ENCODE assay signal across 11 mouse cellular contexts in the genomic region with DNA sequence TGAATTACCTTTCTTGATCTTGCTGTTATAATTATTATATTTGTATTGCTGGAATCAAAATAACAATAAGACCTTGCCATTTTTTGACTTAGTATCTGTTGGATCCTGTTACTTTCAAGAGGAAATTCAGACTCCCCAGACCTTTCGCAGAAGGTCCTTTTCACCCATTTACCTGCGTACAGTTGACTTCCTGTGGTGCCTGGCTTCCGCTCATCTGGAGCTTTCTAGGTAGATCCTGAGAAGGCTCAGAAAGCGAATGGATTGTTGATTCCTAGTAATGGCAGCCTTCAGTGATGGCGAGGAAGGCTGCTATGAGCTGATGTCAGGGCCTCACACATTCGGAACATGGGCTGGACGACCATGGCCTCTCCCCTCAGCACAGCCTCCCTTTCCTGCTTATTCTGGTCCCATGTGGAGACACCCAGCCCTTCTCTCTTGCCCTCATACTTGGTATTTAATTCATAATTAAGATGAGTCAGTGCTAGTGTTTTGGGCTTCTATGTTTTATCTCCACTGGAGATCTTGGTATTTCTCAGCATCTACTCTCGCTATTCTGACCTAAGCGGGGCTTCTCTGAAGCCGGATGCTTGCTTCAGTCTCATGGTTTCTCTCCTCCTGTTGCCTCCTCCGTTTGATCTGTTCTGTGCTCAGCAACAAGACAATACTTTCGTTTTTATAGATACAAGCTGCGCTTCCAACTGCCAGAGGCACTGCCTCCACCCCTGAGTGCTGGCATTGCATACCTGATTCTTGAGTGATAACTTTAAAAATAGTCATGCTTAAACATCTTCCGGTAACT. TPM values are rescaled to one million over a fixed set of nuclear protein-coding genes. Genes with fewer than 3 reads are reported as not detected.
A peak's percentile ranks its signal among the peaks of the same experiment; 100 is the strongest.
DNase-seq lines count a peak whose midpoint lies in the region; ATAC-seq and TF ChIP-seq lines count a peak whose summit lies in the region.
"Had no signal": no experiment of that assay in that cellular context is flagged by ENCODE, and none has a peak within 500 bp of the region (broad histone marks: within the 10 kb centered on the region; RNA-seq: fewer than 3 reads in every experiment).

No protein-coding gene starts in this region.

- H3K4me3 ChIP-seq in erythroblast, embryonic 14.5 days (replicated peaks) = peak overlapping the region; percentile 79
- no peak overlapping the region for H3K4me3 ChIP-seq in lung, embryonic 16.5 days (ENCODE audit: low read length)
- H3K4me3 ChIP-seq in lung, postnatal 0 days (ENCODE audit: low read depth, low read length) = no peak overlapping the region
- H3K4me3 ChIP-seq in neural tube, embryonic 12.5 days = no peak overlapping the region

- TF ChIP-seq CTCF in lung, postnatal 0 days (IDR thresholded peaks at IDR 0.05) = no peak

- DNase-seq in lung, postnatal 0 days (ENCODE audit: low spot score) = no peak
- DNase-seq in gastrocnemius, postnatal 10 days = no peak
- DNase-seq in retina, embryonic 14.5 days (ENCODE audit: low spot score) = no peak
- DNase-seq: adrenal gland, adult 2 months; embryo, embryonic 11 days; heart, postnatal 10 days had no signal

- peaks cover 60% of the 10 kb centered on the region for H3K36me3 ChIP-seq in erythroblast, embryonic 14.5 days (ENCODE audit: control insufficient read depth)
- H3K36me3 ChIP-seq in lung, embryonic 16.5 days (ENCODE audit: control insufficient read depth, insufficient read depth, low read length) = peaks cover 26% of the 10 kb centered on the region
- 0 out of 2 replicates have a peak, but pooled peaks cover 11% of the 10 kb centered on the region for H3K36me3 ChIP-seq in lung, postnatal 0 days (ENCODE audit: insufficient read depth, low read length)
- H3K36me3 ChIP-seq in neural tube, embryonic 12.5 days = peaks cover 52% of the 10 kb centered on the region

- H3K9ac ChIP-seq in lung, embryonic 16.5 days (ENCODE audit: low read length) = no peak overlapping the region
- no peak overlapping the region for H3K9ac ChIP-seq in lung, postnatal 0 days (replicated peaks; ENCODE audit: low read depth)
- H3K9ac ChIP-seq in neural tube, embryonic 12.5 days = no peak overlapping the region

- peak overlapping the region; percentile 86; the same call in 1 of the 2 replicates for H3K4me2 ChIP-seq in lung, embryonic 16.5 days (ENCODE audit: low read depth, low read length)
- no peak overlapping the region for H3K4me2 ChIP-seq in lung, postnatal 0 days (replicated peaks; ENCODE audit: low read depth, low read length)
- peak overlapping the region; percentile 79 for H3K4me2 ChIP-seq in neural tube, embryonic 12.5 days (replicated peaks)

- H3K4me1 ChIP-seq in erythroblast, embryonic 14.5 days (ENCODE audit: control insufficient read depth) = peaks cover 29% of the 10 kb centered on the region
- H3K4me1 ChIP-seq in lung, embryonic 16.5 days (replicated peaks; ENCODE audit: control insufficient read depth, insufficient read depth, low read length) = peaks cover 13% of the 10 kb centered on the region
- H3K4me1 ChIP-seq in lung, postnatal 0 days (ENCODE audit: insufficient read depth, low read depth, low read length) = peaks cover 3% of the 10 kb centered on the region; the same call in 1 of the 2 replicates
- peaks cover 10% of the 10 kb centered on the region for H3K4me1 ChIP-seq in neural tube, embryonic 12.5 days

- no peak overlapping the region for H3K27ac ChIP-seq in lung, embryonic 16.5 days (ENCODE audit: low read length)
- no peak overlapping the region for H3K27ac ChIP-seq in lung, postnatal 0 days (ENCODE audit: low read length)
- no peak overlapping the region for H3K27ac ChIP-seq in neural tube, embryonic 12.5 days

- TF ChIP-seq EP300 in lung, postnatal 0 days (IDR thresholded peaks at IDR 0.05) = no peak

- H3K9me3 ChIP-seq in erythroblast, embryonic 14.5 days (ENCODE audit: control insufficient read depth, low read length) = no peaks in the 10 kb centered on the region
- H3K9me3 ChIP-seq in lung, embryonic 16.5 days (ENCODE audit: control insufficient read depth, low read length) = no peaks in the 10 kb centered on the region
- no peaks in the 10 kb centered on the region for H3K9me3 ChIP-seq in lung, postnatal 0 days (ENCODE audit: low read length)
- H3K9me3 ChIP-seq in neural tube, embryonic 12.5 days = no peaks in the 10 kb centered on the region

- ATAC-seq in erythroblast, adult 5-6 weeks (replicated peaks; ENCODE audit: low FRiP score, poor library complexity, severe bottlenecking) = no peak
- ATAC-seq in lung, embryonic 16.5 days (ENCODE audit: low read depth) = no peak
- ATAC-seq in lung, postnatal 0 days = no peak
- ATAC-seq in inflammation-experienced regulatory T-cells, adult 6 months = peak; percentile 71
- no peak for ATAC-seq in neural tube, embryonic 12.5 days (ENCODE audit: low FRiP score, low read depth)

- WGBS in lung, embryonic 16.5 days = 85% methylated on average over 14 of the region's 14 CpGs
- 85% methylated on average over 14 of the region's 14 CpGs for WGBS in lung, postnatal 0 days
- 93% methylated on average over 14 of the region's 14 CpGs for WGBS in neural tube, embryonic 12.5 days

- H3K27me3 ChIP-seq in erythroblast, embryonic 14.5 days (ENCODE audit: control insufficient read depth) = no peaks in the 10 kb centered on the region
- H3K27me3 ChIP-seq in lung, embryonic 16.5 days (ENCODE audit: control insufficient read depth, insufficient read depth, low read depth, low read length) = no peaks in the 10 kb centered on the region
- H3K27me3 ChIP-seq in lung, postnatal 0 days (replicated peaks; ENCODE audit: insufficient read depth, low read length) = no peaks in the 10 kb centered on the region
- H3K27me3 ChIP-seq in neural tube, embryonic 12.5 days (replicated peaks) = no peaks in the 10 kb centered on the region

RNA-seq across cellular contexts. Expression of a gene that starts 1.6 kb away (rescaled TPM):
- polyA plus RNA-seq in erythroblast, embryonic 14.5 days (2012) = 1.9 and 2.0 TPM in 2 replicates
- 32.6 and 35.4 TPM in 2 replicates for total RNA-seq in erythroblast, adult 5-6 weeks (2015; ENCODE audit: low replicate concordance)
- total RNA-seq in erythroblast, adult 5-6 weeks (2017; ENCODE audit: low replicate concordance) = 36.6 and 42.2 TPM in 2 replicates
- polyA plus RNA-seq in lung, embryonic 16.5 days (2015; fragmentation: Nextera tagmentation; extraction: Ambion mirVana) = 28.5 and 33.9 TPM in 2 replicates
- 18.1 and 18.2 TPM in 2 replicates for polyA plus RNA-seq in lung, postnatal 0 days (2015; fragmentation: Nextera tagmentation; extraction: Ambion mirVana)
- polyA plus RNA-seq in inflammation-experienced regulatory T-cells, adult 6 months (2017; shearing (Covaris generic)) = 10 to 100 TPM; 62.3 to 67.3 (median 64.0) TPM
- 38.2 and 43.5 TPM in 2 replicates for polyA plus RNA-seq in neural tube, embryonic 12.5 days (2016; fragmentation: Nextera tagmentation; extraction: Ambion mirVana)
- 10 to 100 TPM; 27.8 to 30.1 TPM for total RNA-seq in gastrocnemius, postnatal 10 days (2021)

RNA-seq across cellular contexts. Expression of a gene that starts 13.6 kb away (rescaled TPM):
- 1.9 and 2.3 TPM in 2 replicates for polyA plus RNA-seq in erythroblast, embryonic 14.5 days (2012)
- total RNA-seq in erythroblast, adult 5-6 weeks (2015; ENCODE audit: low replicate concordance) = 12.9 and 14.6 TPM in 2 replicates
- total RNA-seq in erythroblast, adult 5-6 weeks (2017; ENCODE audit: low replicate concordance) = 6.4 and 26.3 TPM in 2 replicates
- polyA plus RNA-seq in lung, embryonic 16.5 days (2015; fragmentation: Nextera tagmentation; extraction: Ambion mirVana) = 57.7 and 58.2 TPM in 2 replicates
- polyA plus RNA-seq in lung, postnatal 0 days (2015; fragmentation: Nextera tagmentation; extraction: Ambion mirVana) = 47.4 and 50.4 TPM in 2 replicates
- 10 to 100 TPM; 28.6 to 51.1 (median 40.0) TPM for polyA plus RNA-seq in inflammation-experienced regulatory T-cells, adult 6 months (2017; shearing (Covaris generic))
- 78.8 and 80.7 TPM in 2 replicates for polyA plus RNA-seq in neural tube, embryonic 12.5 days (2016; fragmentation: Nextera tagmentation; extraction: Ambion mirVana)
- 10 to 100 TPM; 13.0 to 17.1 TPM for total RNA-seq in gastrocnemius, postnatal 10 days (2021)

RNA-seq across cellular contexts. Expression of a gene that starts 36.7 kb away (rescaled TPM):
- polyA plus RNA-seq in erythroblast, embryonic 14.5 days (2012) = 0.39 and 0.50 TPM in 2 replicates
- total RNA-seq in erythroblast, adult 5-6 weeks (2015; ENCODE audit: low replicate concordance) = 0.77 and 0.84 TPM in 2 replicates
- 0.42 and 4.3 TPM in 2 replicates for total RNA-seq in erythroblast, adult 5-6 weeks (2017; ENCODE audit: low replicate concordance)
- 22.8 and 25.0 TPM in 2 replicates for polyA plus RNA-seq in lung, embryonic 16.5 days (2015; fragmentation: Nextera tagmentation; extraction: Ambion mirVana)
- polyA plus RNA-seq in lung, postnatal 0 days (2015; fragmentation: Nextera tagmentation; extraction: Ambion mirVana) = 20.6 and 22.1 TPM in 2 replicates
- 10 to 100 TPM; 24.5 to 35.8 (median 25.1) TPM for polyA plus RNA-seq in inflammation-experienced regulatory T-cells, adult 6 months (2017; shearing (Covaris generic))
- polyA plus RNA-seq in neural tube, embryonic 12.5 days (2016; fragmentation: Nextera tagmentation; extraction: Ambion mirVana) = 42.4 and 44.3 TPM in 2 replicates
- 1 to 10 TPM; 8.3 to 9.2 TPM for total RNA-seq in gastrocnemius, postnatal 10 days (2021)

RNA-seq across cellular contexts. Expression of a gene that starts 56.5 kb away (rescaled TPM):
- 0.18 and 0.29 TPM in 2 replicates for polyA plus RNA-seq in erythroblast, embryonic 14.5 days (2012)
- total RNA-seq in erythroblast, adult 5-6 weeks (2015; ENCODE audit: low replicate concordance) = 15.2 and 23.6 TPM in 2 replicates
- total RNA-seq in erythroblast, adult 5-6 weeks (2017; ENCODE audit: low replicate concordance) = 15.1 and 19.1 TPM in 2 replicates
- polyA plus RNA-seq in lung, embryonic 16.5 days (2015; fragmentation: Nextera tagmentation; extraction: Ambion mirVana) = 60.2 and 61.1 TPM in 2 replicates
- 33.9 and 42.1 TPM in 2 replicates for polyA plus RNA-seq in lung, postnatal 0 days (2015; fragmentation: Nextera tagmentation; extraction: Ambion mirVana)
- 10 to 100 TPM in 2 of 3 experiments, 1 to 10 TPM in 1; 9.8 to 15.8 (median 15.6) TPM for polyA plus RNA-seq in inflammation-experienced regulatory T-cells, adult 6 months (2017; shearing (Covaris generic))
- polyA plus RNA-seq in neural tube, embryonic 12.5 days (2016; fragmentation: Nextera tagmentation; extraction: Ambion mirVana) = 74.6 and 78.9 TPM in 2 replicates
- 10 to 100 TPM; 36.4 to 41.9 TPM for total RNA-seq in gastrocnemius, postnatal 10 days (2021)

Comparison
In these comparisons a context has a peak if more than half of its experiments do, and no peak if none do; other contexts are left out.
1. RNA of a gene that starts 36.7 kb away (polyA plus RNA-seq): 42.4 to 44.3 TPM in neural tube, embryonic 12.5 days, 24.5 to 35.8 TPM in inflammation-experienced regulatory T-cells, adult 6 months, 22.8 to 25.0 TPM in lung, embryonic 16.5 days and 20.6 to 22.1 TPM in lung, postnatal 0 days; 0.39 to 0.50 TPM in erythroblast, embryonic 14.5 days; every median in the first group is over 10 times any median in the second.